Mouse (Mus musculus): ENCODE measurements around the gene Eif4a2. TPM values are rescaled to one million over a fixed set of nuclear protein-coding genes. Genes with fewer than 3 reads are reported as not detected.
"Not testable (repeated sequence)": the region's sequence is repeated elsewhere in the genome, so short reads cannot be mapped to it uniquely, and the experiment has no call there.

Gene Eif4a2
- polyA plus RNA-seq, 1 experiment from 2014 or later, result 239 TPM

- DNase-seq (ENCODE audit: low spot score); H3K4me1 ChIP-seq (replicated peaks; ENCODE audit: control insufficient read depth, insufficient read depth, low read length); H3K9me3 ChIP-seq (ENCODE audit: control insufficient read depth, low read length); H3K27me3 ChIP-seq (ENCODE audit: control insufficient read depth, insufficient read depth, low read length); H3K36me3 ChIP-seq (ENCODE audit: control insufficient read depth, insufficient read depth, low read length); ATAC-seq (ENCODE audit: low FRiP score); H3K9ac ChIP-seq (ENCODE audit: low read depth, low read length); H3K27ac ChIP-seq (ENCODE audit: low read depth, low read length); H3K4me3 ChIP-seq (ENCODE audit: low read depth, low read length); H3K4me2 ChIP-seq (replicated peaks; ENCODE audit: low read depth, low read length): not testable (repeated sequence)
Observed at GRCm38 (mm10) chr16:23091345-23091744, 15.9 kb upstream of the Eif4a2 start.

- H3K4me1 ChIP-seq (replicated peaks; ENCODE audit: control insufficient read depth, insufficient read depth, low read length), result no peaks in the 10 kb centered on the region
- H3K36me3 ChIP-seq (ENCODE audit: control insufficient read depth, insufficient read depth, low read length), result no peaks in the 10 kb centered on the region
- 88% methylated on average over 11 of the region's 13 CpGs for WGBS
- DNase-seq (ENCODE audit: low spot score) (no peak), ATAC-seq (ENCODE audit: low FRiP score) (no peak)
- H3K9ac ChIP-seq (ENCODE audit: low read depth, low read length), result no peak overlapping the region
- H3K9me3 ChIP-seq (ENCODE audit: control insufficient read depth, low read length), result no peaks in the 10 kb centered on the region
- H3K27ac ChIP-seq (ENCODE audit: low read depth, low read length), result no peak overlapping the region
- H3K4me3 ChIP-seq (ENCODE audit: low read depth, low read length), result no peak overlapping the region
- no peaks in the 10 kb centered on the region for H3K27me3 ChIP-seq (ENCODE audit: control insufficient read depth, insufficient read depth, low read length)
- no peak overlapping the region for H3K4me2 ChIP-seq (replicated peaks; ENCODE audit: low read depth, low read length)
Observed at GRCm38 (mm10) chr16:23093321-23093953, 13.8 kb upstream of the Eif4a2 start.

GRCm38 (mm10) chr16:23094136-23094535 is 13.1 kb upstream of the Eif4a2 start:
- Histone ChIP-seq H3K27me3 (ENCODE audit: control insufficient read depth, insufficient read depth, low read length) (no peaks in the 10 kb centered on the region), H3K9me3 (ENCODE audit: control insufficient read depth, low read length) (no peaks in the 10 kb centered on the region), H3K36me3 (ENCODE audit: control insufficient read depth, insufficient read depth, low read length) (no peaks in the 10 kb centered on the region), H3K27ac (ENCODE audit: low read depth, low read length) (no peak overlapping the region), H3K4me2 (replicated peaks; ENCODE audit: low read depth, low read length) (no peak overlapping the region), H3K4me3 (ENCODE audit: low read depth, low read length) (no peak overlapping the region), H3K9ac (ENCODE audit: low read depth, low read length) (no peak overlapping the region), H3K4me1 (replicated peaks; ENCODE audit: control insufficient read depth, insufficient read depth, low read length) (no peaks in the 10 kb centered on the region)
- ATAC-seq (ENCODE audit: low FRiP score) (no peak), DNase-seq (ENCODE audit: low spot score) (no peak)
- WGBS, result 89% methylated on average over 6 of the region's 6 CpGs

GRCm38 (mm10) chr16:23095581-23095980 is 11.7 kb upstream of the Eif4a2 start:
- WGBS, result 91% methylated on average over 5 of the region's 5 CpGs
- not testable (repeated sequence) for H3K27ac ChIP-seq (ENCODE audit: low read depth, low read length); H3K27me3 ChIP-seq (ENCODE audit: control insufficient read depth, insufficient read depth, low read length); H3K4me2 ChIP-seq (replicated peaks; ENCODE audit: low read depth, low read length); H3K36me3 ChIP-seq (ENCODE audit: control insufficient read depth, insufficient read depth, low read length); H3K4me1 ChIP-seq (replicated peaks; ENCODE audit: control insufficient read depth, insufficient read depth, low read length); H3K4me3 ChIP-seq (ENCODE audit: low read depth, low read length); DNase-seq (ENCODE audit: low spot score); H3K9me3 ChIP-seq (ENCODE audit: control insufficient read depth, low read length); H3K9ac ChIP-seq (ENCODE audit: low read depth, low read length); ATAC-seq (ENCODE audit: low FRiP score)

- H3K4me2 ChIP-seq (replicated peaks; ENCODE audit: low read depth, low read length); H3K27me3 ChIP-seq (ENCODE audit: control insufficient read depth, insufficient read depth, low read length); H3K4me3 ChIP-seq (ENCODE audit: low read depth, low read length); ATAC-seq (ENCODE audit: low FRiP score); H3K9ac ChIP-seq (ENCODE audit: low read depth, low read length); H3K9me3 ChIP-seq (ENCODE audit: control insufficient read depth, low read length); H3K4me1 ChIP-seq (replicated peaks; ENCODE audit: control insufficient read depth, insufficient read depth, low read length); H3K27ac ChIP-seq (ENCODE audit: low read depth, low read length); H3K36me3 ChIP-seq (ENCODE audit: control insufficient read depth, insufficient read depth, low read length); DNase-seq (ENCODE audit: low spot score): not testable (repeated sequence)
- WGBS, result 70% methylated on average over 1 of the region's 1 CpGs
Observed at GRCm38 (mm10) chr16:23096886-23097285, 10.4 kb upstream of the Eif4a2 start.

- WGBS, result 88% methylated on average over 8 of the region's 8 CpGs
- not testable (repeated sequence) for ATAC-seq (ENCODE audit: low FRiP score); H3K9me3 ChIP-seq (ENCODE audit: control insufficient read depth, low read length)
Observed at GRCm38 (mm10) chr16:23097290-23098104, 9.7 kb upstream of the Eif4a2 start.

GRCm38 (mm10) chr16:23098105-23098452 is 9.2 kb upstream of the Eif4a2 start:
- 92% methylated on average over 1 of the region's 1 CpGs for WGBS
- DNase-seq (ENCODE audit: low spot score), result not testable (repeated sequence)

More at GRCm38 (mm10) chr16:23097290-23098104, 9.7 kb upstream of the Eif4a2 start:
- not testable (repeated sequence) for H3K9ac ChIP-seq (ENCODE audit: low read depth, low read length); H3K27me3 ChIP-seq (ENCODE audit: control insufficient read depth, insufficient read depth, low read length); H3K4me2 ChIP-seq (replicated peaks; ENCODE audit: low read depth, low read length); H3K36me3 ChIP-seq (ENCODE audit: control insufficient read depth, insufficient read depth, low read length); H3K4me1 ChIP-seq (replicated peaks; ENCODE audit: control insufficient read depth, insufficient read depth, low read length); H3K27ac ChIP-seq (ENCODE audit: low read depth, low read length); H3K4me3 ChIP-seq (ENCODE audit: low read depth, low read length); DNase-seq (ENCODE audit: low spot score)

GRCm38 (mm10) chr16:23099632-23100031 is 7.6 kb upstream of the Eif4a2 start:
- H3K9ac ChIP-seq (ENCODE audit: low read depth, low read length), result peak overlapping the region; percentile 29; the same call in 1 of the 2 replicates
- ATAC-seq (ENCODE audit: low FRiP score), result no peak

More at GRCm38 (mm10) chr16:23098105-23098452, 9.2 kb upstream of the Eif4a2 start:
- H3K27me3 ChIP-seq (ENCODE audit: control insufficient read depth, insufficient read depth, low read length); ATAC-seq (ENCODE audit: low FRiP score); H3K4me2 ChIP-seq (replicated peaks; ENCODE audit: low read depth, low read length); H3K4me3 ChIP-seq (ENCODE audit: low read depth, low read length); H3K27ac ChIP-seq (ENCODE audit: low read depth, low read length); H3K4me1 ChIP-seq (replicated peaks; ENCODE audit: control insufficient read depth, insufficient read depth, low read length); H3K9me3 ChIP-seq (ENCODE audit: control insufficient read depth, low read length); H3K9ac ChIP-seq (ENCODE audit: low read depth, low read length); H3K36me3 ChIP-seq (ENCODE audit: control insufficient read depth, insufficient read depth, low read length): not testable (repeated sequence)

More at GRCm38 (mm10) chr16:23099632-23100031, 7.6 kb upstream of the Eif4a2 start:
- no peaks in the 10 kb centered on the region for H3K9me3 ChIP-seq (ENCODE audit: control insufficient read depth, low read length)
- no peak for DNase-seq (ENCODE audit: low spot score)
- H3K36me3 ChIP-seq (ENCODE audit: control insufficient read depth, insufficient read depth, low read length), result no peaks in the 10 kb centered on the region
- WGBS, result 2% methylated on average over 12 of the region's 12 CpGs
- H3K4me1 ChIP-seq (replicated peaks; ENCODE audit: control insufficient read depth, insufficient read depth, low read length), result no peaks in the 10 kb centered on the region; the same call in 1 of the 2 replicates
- peak overlapping the region; percentile 12 for H3K4me3 ChIP-seq (ENCODE audit: low read depth, low read length)
- H3K27ac ChIP-seq (ENCODE audit: low read depth, low read length), result no peak overlapping the region
- peak overlapping the region; percentile 27 for H3K4me2 ChIP-seq (replicated peaks; ENCODE audit: low read depth, low read length)
- peaks cover 5% of the 10 kb centered on the region; the same call in 1 of the 2 replicates for H3K27me3 ChIP-seq (ENCODE audit: control insufficient read depth, insufficient read depth, low read length)

All from hindbrain, embryonic 11.5 days (tissue).